Mouse (Mus musculus) lung, embryonic 14.5 days (tissue): Measurements from ENCODE around the gene Hist1h2bj. TPM values are rescaled to one million over a fixed set of nuclear protein-coding genes. Genes with fewer than 3 reads are reported as not detected.

Source experiments
- ATAC-seq: fragments of 200-750 bp; cut with Nextera tagmentation; 2 replicates; pipeline ENCODE4 v1.8.0; 2017; ENCODE audit warnings: mild to moderate bottlenecking, moderate TSS enrichment, moderate library complexity; ENCODE audit not compliant: insufficient read depth
- DNase-seq: peaks from one replicate; pipeline ENCODE4 v3.0.0-alpha.2; 2015
- H3K27ac ChIP-seq: fragments of 300-500 bp; sonication (generic); 2 replicates; pipeline ENCODE4 v1.5.1; 2014; ENCODE audit warnings: low read depth, mild to moderate bottlenecking, moderate library complexity
- H3K27me3 ChIP-seq: fragments of 300-500 bp; sonication (generic); 2 replicates; pipeline ENCODE4 v1.6.1; 2014; ENCODE audit warnings: low read length, control low read depth; ENCODE audit not compliant: insufficient read depth
- H3K36me3 ChIP-seq: fragments of 300-500 bp; sonication (generic); 2 replicates; pipeline ENCODE4 v1.6.1; 2014; ENCODE audit warnings: control low read depth; ENCODE audit not compliant: insufficient read depth
- H3K4me1 ChIP-seq: fragments of 300-500 bp; sonication (generic); 2 replicates; pipeline ENCODE4 v1.6.1; 2014; ENCODE audit warnings: antibody characterized with exemption, control low read depth; ENCODE audit not compliant: insufficient read depth
- H3K4me2 ChIP-seq: fragments of 300-500 bp; sonication (generic); 2 replicates; pipeline ENCODE4 v1.6.1; 2014; ENCODE audit warnings: mild to moderate bottlenecking
- H3K4me3 ChIP-seq: fragments of 300-500 bp; sonication (generic); 2 replicates; pipeline ENCODE4 v1.5.1; 2014; ENCODE audit warnings: low read depth, low read length
- H3K9ac ChIP-seq: fragments of 300-500 bp; sonication (generic); 2 replicates; pipeline ENCODE4 v1.6.1; 2014
- H3K9me3 ChIP-seq: fragments of 300-500 bp; sonication (generic); 2 replicates; pipeline ENCODE4 v1.6.1; 2016; ENCODE audit warnings: low read depth, low read length, control low read depth
- CTCF ChIP-seq: IDR thresholded peaks from 2 replicates; pipeline ENCODE4 v1.5.1; 2016; ENCODE audit warnings: antibody characterized with exemption, low read depth
- WGBS: fragments of 180-500 bp; shearing (Covaris S2); extraction: QIAGEN DNeasy Blood & Tissue Kit; methylation state at CpG from one replicate; pipeline ENCODE4 v1.1.7; 2014; 5-methylcytosine and 5-hydroxymethylcytosine counted together
- polyA plus RNA-seq: library from polyadenylated mRNA; unstranded; fragments of >200 nt; fragmentation: Nextera tagmentation; extraction: Ambion mirVana; gene quantifications from 2 replicates; pipeline ENCODE4 v1.2.1, GENCODE M21; 2014

Gene Hist1h2bj
- polyA plus RNA-seq, 1 experiment from 2014 or later: 15.8 TPM

DNA sequence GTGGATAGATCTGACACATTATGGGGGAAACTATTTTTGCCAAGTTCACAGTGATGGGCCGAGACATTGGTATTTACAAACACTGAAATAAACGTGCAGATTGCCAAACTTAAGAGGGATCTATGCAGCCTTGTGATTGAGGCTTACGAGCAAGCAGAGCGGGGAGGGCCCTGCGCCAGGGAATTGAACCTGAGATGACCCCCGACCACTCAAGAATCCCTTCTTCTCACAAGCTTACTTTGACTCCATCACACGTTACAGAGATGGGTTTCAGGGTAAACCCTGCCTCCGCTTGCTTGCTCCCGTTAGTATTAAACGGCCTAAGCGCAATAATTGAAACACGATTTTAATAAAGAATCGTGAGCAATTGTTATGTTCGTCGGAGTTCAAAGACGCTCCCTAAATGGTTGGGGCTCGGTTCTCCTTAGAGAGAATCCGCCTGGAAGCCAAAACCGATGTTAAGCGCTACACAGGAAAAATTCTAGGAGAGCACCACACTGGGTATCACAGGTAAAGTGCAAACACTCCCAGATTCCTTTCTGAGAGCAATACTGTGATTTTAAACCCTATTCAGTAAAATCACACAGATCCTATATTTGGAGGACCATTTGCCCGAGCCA lies 45.7 kb upstream of the Hist1h2bj start:
- no peak for TF ChIP-seq CTCF
- Histone ChIP-seq H3K36me3 (no peaks in the 10 kb centered on the region), H3K4me2 (peak overlapping the region; percentile 79), H3K27me3 (peaks cover 63% of the 10 kb centered on the region), H3K4me3 (peak overlapping the region; percentile 45), H3K9me3 (no peaks in the 10 kb centered on the region), H3K27ac (no peak overlapping the region), H3K4me1 (no peaks in the 10 kb centered on the region; the same call in 1 of the 2 replicates), H3K9ac (no peak overlapping the region)
- ATAC-seq (no peak), DNase-seq (peak; percentile 13)
- WGBS: 1% methylated on average over 21 of the region's 21 CpGs

GRCm38 (mm10) chr13:21997821-21998220 lies 45.2 kb upstream of the Hist1h2bj start:
- 6% methylated on average over 4 of the region's 4 CpGs for WGBS
- Histone ChIP-seq H3K4me1 (no peaks in the 10 kb centered on the region; the same call in 1 of the 2 replicates), H3K4me3 (peak overlapping the region; percentile 45; the same call in 1 of the 2 replicates), H3K9ac (no peak overlapping the region), H3K36me3 (no peaks in the 10 kb centered on the region), H3K9me3 (no peaks in the 10 kb centered on the region), H3K27ac (no peak overlapping the region), H3K4me2 (peak overlapping the region; percentile 79), H3K27me3 (peaks cover 63% of the 10 kb centered on the region)
- ATAC-seq: no peak
- no peak for DNase-seq
- no peak for TF ChIP-seq CTCF

GRCm38 (mm10) chr13:21998412-21998811 lies 44.6 kb upstream of the Hist1h2bj start:
- WGBS: 26% methylated on average over 3 of the region's 3 CpGs
- ATAC-seq (no peak), DNase-seq (no peak)
- Histone ChIP-seq H3K9ac (no peak overlapping the region), H3K4me3 (no peak overlapping the region), H3K36me3 (no peaks in the 10 kb centered on the region), H3K9me3 (no peaks in the 10 kb centered on the region), H3K27ac (no peak overlapping the region), H3K4me2 (no peak overlapping the region), H3K27me3 (peaks cover 69% of the 10 kb centered on the region), H3K4me1 (no peaks in the 10 kb centered on the region; the same call in 1 of the 2 replicates)
- no peak for TF ChIP-seq CTCF

DNA sequence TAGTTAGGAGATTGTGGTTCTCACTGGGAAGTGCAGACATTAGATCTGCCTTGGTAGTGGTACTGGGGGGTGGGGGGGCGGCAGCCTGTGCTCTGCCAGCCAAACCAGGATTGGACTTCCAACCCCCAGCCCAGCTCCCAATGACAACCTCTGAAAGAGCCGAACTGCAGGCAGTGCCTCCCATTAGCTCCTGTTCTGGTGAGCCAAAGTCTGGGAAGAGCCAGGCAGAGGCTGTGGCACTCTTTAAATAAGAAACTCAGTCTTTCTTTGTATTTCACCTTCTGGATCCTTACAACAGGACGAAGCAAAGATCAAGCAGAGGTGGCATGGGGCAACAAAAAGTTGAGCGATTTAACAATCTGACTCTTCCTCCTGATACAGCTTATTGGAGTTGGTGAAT lies 43.9 kb upstream of the Hist1h2bj start:
- H3K9ac ChIP-seq: no peak overlapping the region
- no peak for DNase-seq
- TF ChIP-seq CTCF: no peak
- no peak overlapping the region for H3K27ac ChIP-seq
- no peak overlapping the region for H3K4me3 ChIP-seq
- peaks cover 73% of the 10 kb centered on the region for H3K27me3 ChIP-seq
- 36% methylated on average over 4 of the region's 4 CpGs for WGBS
- H3K36me3 ChIP-seq: no peaks in the 10 kb centered on the region
- no peak for ATAC-seq
- no peak overlapping the region for H3K4me2 ChIP-seq
- no peaks in the 10 kb centered on the region for H3K9me3 ChIP-seq
- H3K4me1 ChIP-seq: no peaks in the 10 kb centered on the region; the same call in 1 of the 2 replicates

GRCm38 (mm10) chr13:22001346-22001745 lies 41.7 kb upstream of the Hist1h2bj start:
- no peak overlapping the region for H3K27ac ChIP-seq
- no peak for ATAC-seq
- H3K9me3 ChIP-seq: no peaks in the 10 kb centered on the region
- TF ChIP-seq CTCF: no peak
- no peaks in the 10 kb centered on the region; the same call in 1 of the 2 replicates for H3K4me1 ChIP-seq
- H3K4me3 ChIP-seq: no peak overlapping the region
- H3K27me3 ChIP-seq: peaks cover 80% of the 10 kb centered on the region
- H3K4me2 ChIP-seq: 0 out of 2 replicates have a peak overlapping the region, but pooled peaks have one; percentile 21
- no peak overlapping the region for H3K9ac ChIP-seq
- DNase-seq: no peak
- 52% methylated on average over 2 of the region's 2 CpGs for WGBS
- no peaks in the 10 kb centered on the region for H3K36me3 ChIP-seq

DNA sequence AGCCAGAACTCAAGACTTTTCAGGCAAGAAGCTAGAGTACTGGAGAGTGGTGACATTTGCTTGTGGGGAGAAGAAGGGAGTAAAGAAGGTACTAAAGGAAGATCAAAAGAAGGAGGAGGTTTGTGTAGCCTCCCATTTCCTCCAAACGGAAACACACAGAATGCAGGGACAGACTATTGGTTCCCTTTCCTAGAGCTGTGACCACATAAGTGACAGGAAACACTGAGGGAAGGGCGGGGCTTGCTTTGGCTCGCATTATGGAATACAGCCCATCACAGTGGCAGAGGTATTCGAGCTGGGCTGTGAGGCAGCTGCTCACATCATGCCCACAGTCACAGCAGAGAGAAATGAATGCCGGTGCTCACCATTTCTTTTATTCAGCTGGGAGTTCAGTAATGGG lies 41.2 kb upstream of the Hist1h2bj start:
- DNase-seq: peak; percentile 65
- Histone ChIP-seq H3K4me2 (0 out of 2 replicates have a peak overlapping the region, but pooled peaks have one; percentile 21), H3K36me3 (no peaks in the 10 kb centered on the region), H3K27ac (no peak overlapping the region), H3K27me3 (peaks cover 79% of the 10 kb centered on the region), H3K9ac (no peak overlapping the region), H3K4me1 (no peaks in the 10 kb centered on the region; the same call in 1 of the 2 replicates), H3K9me3 (no peaks in the 10 kb centered on the region), H3K4me3 (no peak overlapping the region)
- 23% methylated on average over 5 of the region's 5 CpGs for WGBS
- ATAC-seq: no peak
- TF ChIP-seq CTCF: no peak

GRCm38 (mm10) chr13:22005605-22006333 lies 37.2 kb upstream of the Hist1h2bj start:
- no peaks in the 10 kb centered on the region for H3K36me3 ChIP-seq
- H3K4me3 ChIP-seq: peak overlapping the region; percentile 56
- no peaks in the 10 kb centered on the region for H3K9me3 ChIP-seq
- H3K4me1 ChIP-seq: no peaks in the 10 kb centered on the region
- peak overlapping the region; percentile 95 for H3K4me2 ChIP-seq
- WGBS: under 1% methylated on average over 45 of the region's 45 CpGs
- DNase-seq (peak; percentile 78), ATAC-seq (peak; percentile 92)
- H3K27me3 ChIP-seq: peaks cover 79% of the 10 kb centered on the region
- no peak overlapping the region for H3K27ac ChIP-seq
- peak overlapping the region; percentile 54 for H3K9ac ChIP-seq
- no peak for TF ChIP-seq CTCF
